Mouse (Mus musculus) MEL-GATA-1-ER (cell line): ENCODE results near the gene Foxd1.
A peak's percentile ranks its signal among the peaks of the same experiment; 100 is the strongest.

Source experiments
- DNase-seq: peaks from one replicate; pipeline ENCODE4 v3.0.0-alpha.2; 2012; ENCODE audit warnings: low read depth; ENCODE audit errors: extremely low read depth

Foxd1 gene

GRCm38 (mm10) chr13:98354090-98354801 is at the start of gene Foxd1:
Gene Foxd1 (plus strand): TSS chr13:98354242.
- DNase-seq, result no peak

- DNase-seq, result no peak
Observed at GRCm38 (mm10) chr13:98305257-98305656, 48.8 kb upstream of the Foxd1 start.

- DNase-seq, result no peak
Observed at GRCm38 (mm10) chr13:98306393-98306792, 47.6 kb upstream of the Foxd1 start.

- no peak for DNase-seq
Observed at GRCm38 (mm10) chr13:98306852-98307475, 47.1 kb upstream of the Foxd1 start.

- no peak for DNase-seq
Observed at GRCm38 (mm10) chr13:98308004-98308403, 46.0 kb upstream of the Foxd1 start.

- DNase-seq, result no peak
Observed at GRCm38 (mm10) chr13:98308724-98309123, 45.3 kb upstream of the Foxd1 start.

- DNase-seq, result no peak
Observed at GRCm38 (mm10) chr13:98311597-98311996, 42.4 kb upstream of the Foxd1 start.

GRCm38 (mm10) chr13:98313631-98314030 is 40.4 kb upstream of the Foxd1 start:
- DNase-seq, result peak; percentile 61

- no peak for DNase-seq
Observed at GRCm38 (mm10) chr13:98315124-98315523, 38.9 kb upstream of the Foxd1 start.

GRCm38 (mm10) chr13:98316140-98316479 is 37.9 kb upstream of the Foxd1 start:
- DNase-seq, result no peak

- DNase-seq, result peak; percentile 78
Observed at GRCm38 (mm10) chr13:98316480-98317245, 37.4 kb upstream of the Foxd1 start, which contains the start of gene Btf3. Gene Btf3 (minus strand): TSS chr13:98317006.

GRCm38 (mm10) chr13:98317246-98317677 is 36.8 kb upstream of the Foxd1 start:
- no peak for DNase-seq

- no peak for DNase-seq
Observed at GRCm38 (mm10) chr13:98317911-98318310, 36.1 kb upstream of the Foxd1 start.

GRCm38 (mm10) chr13:98325034-98325433 is 29.0 kb upstream of the Foxd1 start:
- no peak for DNase-seq

- no peak for DNase-seq
Observed at GRCm38 (mm10) chr13:98332106-98332505, 21.9 kb upstream of the Foxd1 start.

- no peak for DNase-seq
Observed at GRCm38 (mm10) chr13:98336205-98336604, 17.8 kb upstream of the Foxd1 start.

GRCm38 (mm10) chr13:98340506-98340905 is 13.5 kb upstream of the Foxd1 start:
- no peak for DNase-seq

GRCm38 (mm10) chr13:98349491-98349890 is 4.6 kb upstream of the Foxd1 start:
- DNase-seq, result no peak

GRCm38 (mm10) chr13:98351527-98351926 is 2.5 kb upstream of the Foxd1 start:
- DNase-seq, result no peak

- no peak for DNase-seq
Observed at GRCm38 (mm10) chr13:98352381-98352975, 1.6 kb upstream of the Foxd1 start.

GRCm38 (mm10) chr13:98353709-98354089 is 343 bp upstream of the Foxd1 start:
- DNase-seq, result no peak
